Mouse (Mus musculus) embryonic fibroblast, embryonic 13.5 days (primary cell): ENCODE measurements around the gene Flywch1. TPM values are rescaled to one million over a fixed set of nuclear protein-coding genes. Genes with fewer than 3 reads are reported as not detected.

Experiments
- H3K27ac ChIP-seq: 2 replicates; pipeline ENCODE4 v1.5.1; 2012; ENCODE audit warnings: low read length, control low read depth, inconsistent platforms; ENCODE audit not compliant: insufficient read depth
- H3K4me1 ChIP-seq: 2 replicates; pipeline ENCODE4 v1.6.1; 2011; ENCODE audit warnings: low read length; ENCODE audit not compliant: control insufficient read depth, insufficient read depth
- H3K4me3 ChIP-seq: 2 replicates; pipeline ENCODE4 v1.5.1; 2011; ENCODE audit warnings: mild to moderate bottlenecking, control low read depth, low read length; ENCODE audit not compliant: insufficient read depth
- CTCF ChIP-seq: IDR thresholded peaks from 2 replicates; pipeline ENCODE4 v1.5.1; 2011; ENCODE audit warnings: mild to moderate bottlenecking, control low read depth, low read length, moderate library complexity, borderline replicate concordance; ENCODE audit not compliant: insufficient read depth
- POLR2A ChIP-seq: IDR thresholded peaks from 2 replicates; pipeline ENCODE4 v1.6.1; 2011; ENCODE audit warnings: low read depth, mild to moderate bottlenecking, control low read depth, low read length, moderate library complexity
- polyA plus RNA-seq: library from polyadenylated mRNA; stranded (reverse); fragments of >200 nt; gene quantifications from 2 replicates; pipeline ENCODE4 v1.2.4, GENCODE M21; 2011; ENCODE audit warnings: low read depth; ENCODE audit not compliant: missing spikeins, insufficient read length

Gene Flywch1
- polyA plus RNA-seq, 1 experiment = 29.3 TPM

DNA sequence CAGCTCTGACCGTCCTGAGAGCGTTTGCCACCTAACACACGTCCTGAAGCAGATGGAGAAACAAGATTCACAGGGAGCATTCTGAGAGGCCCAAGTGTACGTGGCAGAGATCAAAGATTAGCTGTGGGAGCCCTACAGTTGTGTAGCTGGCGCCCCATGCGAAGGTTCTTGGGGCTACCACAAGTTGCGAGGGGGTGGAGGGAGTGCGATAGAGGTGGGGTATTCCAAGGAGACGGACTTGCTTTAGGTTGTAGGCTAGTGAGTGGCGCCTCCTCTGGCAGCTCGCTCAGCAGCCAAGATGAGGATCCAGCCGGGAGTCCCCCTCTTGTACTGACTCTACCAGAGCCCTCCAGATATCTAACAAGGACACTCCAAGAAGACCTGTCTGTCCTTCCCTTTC, 25.1 kb downstream of the Flywch1 start:
- TF ChIP-seq CTCF = no peak
- TF ChIP-seq POLR2A = no peak

GRCm38 (mm10) chr17:23745301-23746251, 25.8 kb downstream of the Flywch1 start, which contains the start of gene Kremen2:
TSS of gene Kremen2 (minus strand) at chr17:23745833.
- Histone ChIP-seq H3K4me3 (no peak within 1 kb of the TSS), H3K27ac (no peak within 1 kb of the TSS), H3K4me1 (no peaks in the 10 kb centered on the region)
- TF ChIP-seq POLR2A (no peak), CTCF (no peak)

More for the DNA sequence above, 25.1 kb downstream of the Flywch1 start:
- Histone ChIP-seq H3K27ac (no peak overlapping the region), H3K4me1 (no peaks in the 10 kb centered on the region), H3K4me3 (no peak overlapping the region)

GRCm38 (mm10) chr17:23744651-23745050, 26.8 kb downstream of the Flywch1 start:
- no peaks in the 10 kb centered on the region for H3K4me1 ChIP-seq
- TF ChIP-seq POLR2A (no peak), CTCF (no peak)
- no peak overlapping the region for H3K27ac ChIP-seq
- H3K4me3 ChIP-seq = no peak overlapping the region

- Histone ChIP-seq H3K4me3 (no peak overlapping the region), H3K4me1 (no peaks in the 10 kb centered on the region)
Measured at GRCm38 (mm10) chr17:23744076-23744475, 27.3 kb downstream of the Flywch1 start.

DNA sequence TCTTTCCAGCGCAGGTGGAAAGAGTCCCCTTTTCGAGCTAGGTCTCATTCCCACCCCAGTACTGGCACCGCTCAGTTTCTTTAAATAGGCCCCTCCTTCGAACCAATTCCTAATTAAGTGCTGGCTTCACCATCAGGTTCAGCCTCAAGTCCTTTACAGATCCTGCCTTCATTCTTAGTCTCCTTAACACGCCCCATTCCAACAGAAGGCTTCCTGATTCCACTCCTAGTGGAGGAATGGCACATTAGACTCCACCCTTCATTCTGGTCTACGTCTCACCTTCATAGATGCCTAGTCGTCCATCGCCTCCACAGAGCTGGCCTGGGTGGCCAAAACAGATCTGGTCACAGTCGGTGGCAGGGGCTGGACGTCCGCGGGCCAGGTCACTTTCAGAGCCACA, 28.5 kb downstream of the Flywch1 start:
- Histone ChIP-seq H3K4me3 (no peak overlapping the region), H3K27ac (no peak overlapping the region), H3K4me1 (no peaks in the 10 kb centered on the region)
- TF ChIP-seq CTCF = no peak
- no peak for TF ChIP-seq POLR2A

More at GRCm38 (mm10) chr17:23744076-23744475, 27.3 kb downstream of the Flywch1 start:
- no peak overlapping the region for H3K27ac ChIP-seq
- TF ChIP-seq CTCF (no peak), POLR2A (no peak)

GRCm38 (mm10) chr17:23742210-23742793, 29.1 kb downstream of the Flywch1 start:
- H3K27ac ChIP-seq = no peak overlapping the region
- H3K4me3 ChIP-seq = no peak overlapping the region
- TF ChIP-seq CTCF = no peak
- TF ChIP-seq POLR2A = no peak
- no peaks in the 10 kb centered on the region for H3K4me1 ChIP-seq

- H3K27ac ChIP-seq = no peak overlapping the region
- H3K4me1 ChIP-seq = no peaks in the 10 kb centered on the region
- no peak for TF ChIP-seq POLR2A
- TF ChIP-seq CTCF = no peak
- H3K4me3 ChIP-seq = no peak overlapping the region
Measured at GRCm38 (mm10) chr17:23741359-23742209, 29.8 kb downstream of the Flywch1 start.

DNA sequence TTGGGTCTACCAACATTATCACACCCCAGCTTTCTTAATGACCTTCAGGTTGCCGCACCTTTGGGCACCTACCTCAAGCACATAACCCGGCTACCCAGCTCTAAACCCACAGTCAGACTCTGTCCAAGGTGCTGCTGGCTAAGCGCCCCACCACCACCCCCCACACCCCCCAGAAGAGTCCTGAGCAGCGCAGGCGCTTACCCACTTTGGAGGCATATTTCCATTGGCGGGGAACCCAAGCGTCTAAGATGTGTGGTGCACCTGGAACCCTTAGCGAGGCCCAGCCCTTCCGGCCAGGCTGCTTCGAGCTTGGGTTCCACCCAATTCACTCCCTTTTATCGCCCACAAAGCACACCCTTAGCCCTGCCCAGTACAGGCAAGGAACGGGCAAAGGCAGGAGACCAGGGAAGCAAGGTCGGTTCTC, 30.8 kb downstream of the Flywch1 start, which contains the start of gene Paqr4:
Paqr4 (minus strand) TSS at position 270 of the 424 bp plus-strand sequence.
- no peak for TF ChIP-seq POLR2A
- TF ChIP-seq CTCF = no peak
- no peaks in the 10 kb centered on the region for H3K4me1 ChIP-seq
- H3K27ac ChIP-seq = no peak within 1 kb of the TSS
- H3K4me3 ChIP-seq = peak within 1 kb of the TSS; percentile 43

- TF ChIP-seq POLR2A (peak; percentile 61), CTCF (no peak)
- H3K4me1 ChIP-seq = no peaks in the 10 kb centered on the region
- H3K4me3 ChIP-seq = peak overlapping the region; percentile 43
- no peak overlapping the region for H3K27ac ChIP-seq
Measured at GRCm38 (mm10) chr17:23740136-23740584, 31.2 kb downstream of the Flywch1 start.
